Mouse (Mus musculus) fat pad, adult 2 months (tissue): Measurements from ENCODE around the gene Terf2.
A peak's percentile ranks its signal among the peaks of the same experiment; 100 is the strongest.
"Not testable (repeated sequence)": the region's sequence is repeated elsewhere in the genome, so short reads cannot be mapped to it uniquely, and the experiment has no call there.

ENCODE experiments used
- DNase-seq: peaks from one replicate; pipeline ENCODE4 v3.0.0-alpha.2; 2011; ENCODE audit warnings: low read depth, low spot score; ENCODE audit errors: extremely low read depth

The Terf2 gene

DNA sequence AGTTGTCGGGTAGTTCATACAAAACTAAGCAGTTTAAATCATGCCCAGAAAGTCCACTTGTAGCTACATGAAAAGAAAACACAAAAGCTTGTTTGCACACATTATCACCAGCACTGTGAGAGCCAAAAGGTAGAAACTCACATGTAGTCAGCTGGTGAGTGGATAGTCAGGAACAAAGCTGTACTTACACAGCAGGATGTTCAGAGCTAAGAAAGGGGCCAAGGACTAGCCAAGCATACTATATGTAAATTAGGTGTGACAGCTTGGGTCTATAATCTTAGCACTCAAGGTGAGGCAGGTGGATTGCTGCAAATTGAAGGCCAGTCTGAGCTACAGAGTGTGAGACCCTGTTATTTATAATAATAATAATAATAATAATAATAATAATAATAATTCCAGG, 33.7 kb downstream of the Terf2 start:
- no peak for DNase-seq

DNA sequence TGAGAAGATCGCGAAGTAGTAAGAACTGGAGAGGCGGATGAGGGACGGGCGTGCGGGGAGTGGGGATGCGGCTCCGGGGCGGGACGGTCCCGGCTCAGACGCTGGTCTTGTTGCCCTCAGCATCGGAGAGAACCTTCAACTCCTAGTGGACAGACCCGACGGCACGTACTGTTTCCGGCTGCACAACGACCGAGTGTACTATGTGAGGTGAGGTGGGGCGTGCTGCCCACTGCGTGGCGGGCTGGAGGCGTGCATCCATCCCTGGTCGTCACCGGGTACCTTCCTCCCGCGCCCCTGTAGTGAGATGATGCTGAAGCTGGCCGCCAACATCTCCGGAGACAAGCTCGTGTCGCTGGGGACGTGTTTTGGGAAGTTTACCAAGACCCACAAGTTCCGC, 39.4 kb downstream of the Terf2 start:
- no peak for DNase-seq

- DNase-seq: peak; percentile 77
Observed at GRCm38 (mm10) chr8:107056076-107056972, 40.0 kb downstream of the Terf2 start, which contains the start of the genes Cog8 and Nip7. TSS of gene Cog8 (minus strand) at chr8:107056689. TSS of gene Nip7 (plus strand) at chr8:107056877.

DNA sequence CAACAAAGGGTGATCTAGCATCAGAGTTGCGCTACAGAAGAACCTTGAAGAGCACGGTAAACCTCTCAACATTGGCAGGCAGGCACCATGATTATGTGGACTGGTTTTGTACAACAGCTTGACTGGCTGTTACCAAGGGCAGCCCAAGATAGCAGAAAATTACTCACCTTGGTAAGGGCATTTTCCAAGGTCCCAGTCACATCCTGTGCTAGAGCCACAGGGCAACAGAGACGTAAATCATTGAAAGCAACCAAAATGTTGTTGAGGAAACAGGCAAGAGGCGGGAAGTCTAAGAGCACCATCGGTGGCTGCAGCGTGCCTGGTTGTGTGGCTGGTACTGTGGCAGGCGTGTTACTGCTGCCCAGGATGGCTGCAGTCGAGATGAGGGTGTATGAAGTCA, 44.3 kb downstream of the Terf2 start:
- DNase-seq: no peak

DNA sequence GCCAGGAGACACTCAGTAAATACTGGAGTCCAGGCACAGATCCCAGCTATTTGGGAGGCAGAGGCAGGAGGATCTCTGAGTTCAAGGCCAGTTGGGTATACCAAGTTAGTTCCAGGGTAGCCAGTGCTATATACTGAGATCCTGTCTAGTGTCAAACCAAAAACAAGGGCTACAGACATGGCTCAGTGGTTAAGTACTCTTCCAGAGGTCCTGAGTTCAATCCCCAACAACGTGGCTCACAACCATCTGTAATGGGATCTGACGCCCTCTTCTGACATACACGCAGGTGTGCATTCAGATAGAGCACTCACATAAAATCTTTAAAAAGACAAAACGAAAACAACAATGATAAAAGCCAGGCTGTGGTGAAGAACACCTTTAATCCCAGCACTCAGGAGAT, 46.9 kb downstream of the Terf2 start:
- DNase-seq: no peak

DNA sequence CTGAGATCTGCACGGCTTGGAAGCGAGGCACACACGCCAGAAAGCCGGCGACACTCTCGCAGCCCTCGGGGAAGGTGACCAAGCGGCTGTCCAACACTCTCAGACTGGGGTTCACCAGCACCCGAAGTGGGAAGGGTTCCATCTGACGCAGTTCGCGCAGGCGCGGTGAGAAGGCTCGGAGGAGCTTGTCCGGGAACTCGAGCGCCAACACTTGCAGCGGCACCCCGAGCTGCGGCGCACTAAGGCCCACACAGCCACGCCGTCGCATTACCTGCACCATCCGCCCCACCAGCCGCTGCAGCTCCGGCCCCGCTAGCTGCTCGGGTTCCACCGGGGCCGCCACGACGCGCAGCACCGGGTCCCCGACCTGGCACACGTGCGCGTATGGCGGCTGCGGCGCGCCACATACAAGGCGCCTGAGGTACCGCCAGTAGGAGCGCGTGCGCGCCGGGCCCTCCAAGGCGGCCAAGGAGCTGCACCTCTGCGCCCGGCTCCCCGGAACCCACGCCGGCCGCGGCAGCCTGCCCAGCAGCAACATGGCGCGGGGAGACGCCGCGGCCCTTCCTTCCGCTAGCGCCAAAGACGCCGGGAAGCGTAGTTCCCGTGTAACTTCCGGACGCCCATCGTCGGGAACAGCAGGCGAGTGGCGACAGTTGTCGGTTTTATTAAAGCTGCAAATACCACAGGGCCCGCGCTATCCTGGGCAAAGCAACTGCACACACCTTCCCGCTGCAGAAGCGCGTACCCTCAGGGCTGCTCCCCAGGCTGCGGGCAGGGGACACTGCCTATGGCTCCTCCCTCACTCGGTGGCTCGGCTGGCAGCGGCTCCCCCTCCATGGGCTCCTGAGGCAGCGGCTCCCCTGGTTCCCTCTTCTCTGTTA, 48.0 kb downstream of the Terf2 start, which contains the start of gene Pdf:
Gene Pdf (minus strand): TSS at position 554 of the 881 bp plus-strand sequence.
- no peak for DNase-seq

GRCm38 (mm10) chr8:107046976-107047375, 49.4 kb downstream of the Terf2 start:
- DNase-seq: no peak

DNA sequence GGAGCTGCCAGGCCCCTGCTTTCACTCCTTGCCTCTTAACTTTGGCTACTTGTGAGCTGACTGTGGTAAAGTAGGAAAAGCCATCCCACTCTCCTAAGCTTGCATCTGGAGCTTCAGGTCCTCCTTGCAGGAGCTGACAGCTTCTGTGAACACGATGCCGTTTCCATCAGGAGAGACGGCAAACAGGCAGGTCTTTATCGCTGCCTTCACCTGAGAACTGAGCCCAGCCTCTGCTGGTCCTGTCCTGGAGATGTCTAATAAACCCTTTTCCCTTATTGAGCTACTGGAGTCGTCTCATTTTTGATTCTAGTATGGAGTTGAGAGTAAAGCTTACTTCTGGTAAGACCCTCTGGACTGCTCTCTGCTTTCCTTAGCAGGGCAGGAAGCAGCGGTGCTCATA, 50.9 kb downstream of the Terf2 start:
- no peak for DNase-seq

DNA sequence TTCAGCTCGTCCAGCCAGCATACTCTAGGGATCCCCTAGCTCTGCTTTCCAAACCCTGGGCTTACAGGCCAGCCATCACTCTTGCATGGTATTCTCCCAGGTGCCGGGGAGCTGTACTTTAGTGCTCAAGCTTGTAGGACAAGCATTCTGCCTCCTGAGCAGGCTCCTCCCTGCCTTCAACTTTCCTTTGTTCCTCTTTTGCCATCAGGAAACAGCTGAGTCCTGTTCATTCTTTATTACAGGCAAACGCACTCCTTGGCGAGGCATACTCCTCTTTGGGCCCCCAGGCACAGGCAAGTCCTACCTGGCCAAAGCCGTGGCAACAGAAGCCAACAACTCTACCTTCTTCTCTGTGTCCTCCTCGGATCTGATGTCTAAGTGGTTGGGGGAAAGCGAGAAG, 55.7 kb downstream of the Terf2 start:
- DNase-seq: no peak

DNA sequence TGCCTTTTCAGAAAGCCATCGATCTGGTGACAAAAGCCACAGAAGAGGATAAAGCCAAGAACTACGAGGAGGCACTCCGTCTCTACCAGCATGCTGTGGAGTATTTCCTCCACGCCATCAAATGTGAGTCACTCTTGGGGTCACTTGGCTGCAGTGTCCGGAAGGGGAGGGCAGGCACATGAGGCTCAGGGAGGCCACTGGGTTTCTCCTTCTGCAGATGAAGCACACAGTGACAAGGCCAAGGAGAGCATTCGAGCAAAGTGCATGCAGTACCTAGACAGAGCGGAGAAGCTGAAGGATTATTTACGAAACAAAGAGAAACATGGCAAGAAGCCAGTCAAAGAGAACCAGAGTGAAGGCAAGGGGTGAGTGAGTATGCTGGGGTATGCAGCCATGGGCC, 59.7 kb downstream of the Terf2 start:
- no peak for DNase-seq

GRCm38 (mm10) chr8:107035641-107036040, 60.7 kb downstream of the Terf2 start:
- DNase-seq: no peak

DNA sequence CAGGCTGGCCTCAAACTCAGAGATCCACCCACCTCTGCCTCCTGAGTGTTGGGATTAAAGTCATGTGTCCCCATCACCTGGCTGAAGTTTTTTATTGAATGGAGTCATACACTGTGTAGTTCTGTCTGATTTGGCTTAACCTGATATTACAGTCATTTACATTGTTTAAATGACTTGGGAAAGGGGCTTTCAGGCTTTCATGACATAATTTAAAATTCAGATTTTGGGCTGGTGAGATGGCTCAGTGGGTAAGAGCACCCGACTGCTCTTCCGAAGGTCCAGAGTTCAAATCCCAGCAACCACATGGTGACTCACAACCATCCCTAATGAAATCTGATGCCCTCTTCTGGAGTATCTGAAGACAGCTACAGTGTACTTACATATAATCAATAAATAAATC, 62.7 kb downstream of the Terf2 start:
- not testable (repeated sequence) for DNase-seq

GRCm38 (mm10) chr8:107031577-107032090, 64.7 kb downstream of the Terf2 start:
- no peak for DNase-seq

DNA sequence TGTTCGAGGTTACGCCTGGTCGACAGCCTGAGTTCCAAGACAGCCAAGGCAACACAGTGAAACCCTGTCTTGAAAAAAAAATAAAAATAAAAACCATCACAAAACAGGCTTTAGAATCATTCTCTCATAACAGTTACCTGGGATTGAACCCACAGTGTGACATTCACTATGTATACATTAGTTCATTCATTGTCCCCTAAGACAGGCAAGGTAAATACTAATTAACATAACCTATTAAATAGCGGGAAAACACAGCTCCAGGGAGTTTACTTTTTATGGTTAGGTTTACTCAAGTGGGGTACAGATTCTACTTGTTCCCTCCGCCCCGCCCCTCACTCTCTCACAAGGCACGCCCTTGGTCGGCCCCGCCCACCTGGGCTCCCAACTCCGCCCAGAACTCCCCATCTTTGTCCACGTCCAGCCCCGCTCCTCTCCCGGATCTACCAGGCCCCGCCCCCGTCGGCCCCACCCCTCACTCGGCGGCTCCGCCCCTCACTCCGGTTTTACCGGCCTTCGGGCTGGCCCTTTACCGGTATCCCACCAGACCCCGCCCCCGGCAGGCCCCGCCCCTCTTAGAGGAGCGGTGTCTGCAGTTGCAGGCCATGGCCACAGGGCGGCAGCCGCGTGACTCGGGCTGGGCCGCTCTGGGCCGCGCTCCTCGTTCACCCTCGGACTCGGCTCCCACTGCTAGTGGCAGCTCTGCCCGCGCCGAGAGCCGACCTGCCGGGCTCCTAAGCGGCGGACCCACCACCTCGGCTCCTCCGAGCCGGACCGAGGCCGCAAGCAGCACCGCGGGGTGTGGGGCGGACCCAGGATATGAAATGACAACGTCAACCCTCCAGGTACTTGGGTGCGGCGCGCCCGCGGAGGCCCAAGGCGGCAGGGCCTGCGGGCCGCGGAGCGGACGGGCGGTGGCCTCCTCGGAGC, 65.4 kb downstream of the Terf2 start, which contains the start of gene Vps4a:
Gene Vps4a (plus strand): TSS at position 573 of the 927 bp plus-strand sequence.
- DNase-seq: no peak

DNA sequence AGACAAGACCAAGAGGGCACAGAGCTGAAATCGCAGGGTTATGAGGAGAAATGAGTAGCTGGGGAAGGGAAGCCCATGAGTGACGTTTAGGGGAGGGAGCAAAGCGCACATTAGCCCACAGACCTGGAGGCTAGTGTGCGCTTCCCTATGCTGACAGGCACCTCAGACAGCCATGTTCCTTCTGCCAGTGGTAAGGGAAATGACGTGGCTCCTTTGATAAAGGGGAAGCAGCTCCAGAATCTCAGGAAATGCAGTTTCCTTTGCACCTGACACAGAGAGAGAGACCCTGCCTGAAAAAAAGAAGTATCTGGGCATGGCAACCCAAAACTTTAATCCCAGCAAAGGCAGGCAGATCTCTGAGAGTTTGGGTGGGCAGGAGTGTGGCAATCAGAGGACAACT, 66.3 kb downstream of the Terf2 start:
- DNase-seq: no peak

DNA sequence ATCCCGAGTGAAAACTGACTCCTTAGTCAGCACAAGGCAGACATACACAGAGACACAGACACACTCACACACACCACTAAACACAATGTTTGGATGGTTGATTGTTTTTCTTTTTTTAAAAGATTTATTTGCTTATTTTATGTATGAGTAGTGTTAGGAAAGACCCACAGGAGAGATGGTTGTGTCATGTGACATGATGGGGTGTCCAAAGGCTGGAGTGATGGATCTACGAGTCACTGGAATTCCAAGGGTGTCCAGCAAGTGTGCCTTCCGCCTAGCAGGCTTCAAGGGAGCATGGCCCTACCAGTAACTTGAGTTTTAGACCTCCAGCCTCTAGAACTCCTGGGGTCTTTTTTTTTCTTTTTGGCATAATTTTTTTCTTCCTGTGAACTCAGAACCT, 67.0 kb downstream of the Terf2 start:
- DNase-seq: no peak

- DNase-seq: no peak
Observed at GRCm38 (mm10) chr8:107023479-107023878, 72.9 kb downstream of the Terf2 start.
